Mouse (Mus musculus): ENCODE results near the gene Myo1a.
A peak's percentile ranks its signal among the peaks of the same experiment; 100 is the strongest.

Myo1a gene

GRCm38 (mm10) chr10:127675859-127676398, 29.0 kb upstream of the Myo1a start:
- no peak for DNase-seq

GRCm38 (mm10) chr10:127676691-127677548, 28.1 kb upstream of the Myo1a start:
- peak; percentile 94 to 95 for DNase-seq

GRCm38 (mm10) chr10:127677591-127678336, 27.2 kb upstream of the Myo1a start:
- peak; percentile 64 to 79 for DNase-seq

GRCm38 (mm10) chr10:127679208-127679607, 25.8 kb upstream of the Myo1a start:
- DNase-seq: no peak

- no peak for DNase-seq
These were observed 25.1 kb upstream of the Myo1a start for GRCm38 (mm10) chr10:127679881-127680280.

GRCm38 (mm10) chr10:127682886-127683285, 22.1 kb upstream of the Myo1a start:
- no peak for DNase-seq

GRCm38 (mm10) chr10:127691053-127691452, 13.9 kb upstream of the Myo1a start:
- no peak for DNase-seq

- DNase-seq: no peak
These were observed 10.3 kb upstream of the Myo1a start for GRCm38 (mm10) chr10:127694636-127695035.

GRCm38 (mm10) chr10:127695775-127696174, 9.2 kb upstream of the Myo1a start:
- no peak for DNase-seq

- DNase-seq: no peak
These were observed 6.0 kb upstream of the Myo1a start for GRCm38 (mm10) chr10:127698966-127699365.

- no peak for DNase-seq
These were observed 1.7 kb upstream of the Myo1a start for GRCm38 (mm10) chr10:127703299-127703698.

GRCm38 (mm10) chr10:127704293-127704692, 677 bp upstream of the Myo1a start:
- no peak for DNase-seq

- no peak for DNase-seq
These were observed 813 bp downstream of the Myo1a start for GRCm38 (mm10) chr10:127705783-127706182.

- no peak for DNase-seq
These were observed 2.8 kb downstream of the Myo1a start for GRCm38 (mm10) chr10:127707721-127708120.

- DNase-seq: no peak
These were observed 3.9 kb downstream of the Myo1a start for GRCm38 (mm10) chr10:127708850-127709370.

- no peak for DNase-seq
These were observed 5.4 kb downstream of the Myo1a start for GRCm38 (mm10) chr10:127710331-127710730.

GRCm38 (mm10) chr10:127712736-127713135, 7.8 kb downstream of the Myo1a start:
- no peak for DNase-seq

- no peak for DNase-seq
These were observed 16.9 kb downstream of the Myo1a start for GRCm38 (mm10) chr10:127721671-127722418.

GRCm38 (mm10) chr10:127724178-127724577, 19.2 kb downstream of the Myo1a start, which contains the start of gene Tac2:
Gene Tac2 (plus strand): TSS chr10:127724478.
- DNase-seq: no peak

- DNase-seq: no peak
These were observed 20.2 kb downstream of the Myo1a start for GRCm38 (mm10) chr10:127725136-127725535.

GRCm38 (mm10) chr10:127728437-127728836, 23.5 kb downstream of the Myo1a start:
- DNase-seq: no peak

GRCm38 (mm10) chr10:127730285-127730932, 25.4 kb downstream of the Myo1a start:
- no peak for DNase-seq
